Mouse (Mus musculus): Measurements from ENCODE around the gene Chn1.

Gene Chn1

DNA sequence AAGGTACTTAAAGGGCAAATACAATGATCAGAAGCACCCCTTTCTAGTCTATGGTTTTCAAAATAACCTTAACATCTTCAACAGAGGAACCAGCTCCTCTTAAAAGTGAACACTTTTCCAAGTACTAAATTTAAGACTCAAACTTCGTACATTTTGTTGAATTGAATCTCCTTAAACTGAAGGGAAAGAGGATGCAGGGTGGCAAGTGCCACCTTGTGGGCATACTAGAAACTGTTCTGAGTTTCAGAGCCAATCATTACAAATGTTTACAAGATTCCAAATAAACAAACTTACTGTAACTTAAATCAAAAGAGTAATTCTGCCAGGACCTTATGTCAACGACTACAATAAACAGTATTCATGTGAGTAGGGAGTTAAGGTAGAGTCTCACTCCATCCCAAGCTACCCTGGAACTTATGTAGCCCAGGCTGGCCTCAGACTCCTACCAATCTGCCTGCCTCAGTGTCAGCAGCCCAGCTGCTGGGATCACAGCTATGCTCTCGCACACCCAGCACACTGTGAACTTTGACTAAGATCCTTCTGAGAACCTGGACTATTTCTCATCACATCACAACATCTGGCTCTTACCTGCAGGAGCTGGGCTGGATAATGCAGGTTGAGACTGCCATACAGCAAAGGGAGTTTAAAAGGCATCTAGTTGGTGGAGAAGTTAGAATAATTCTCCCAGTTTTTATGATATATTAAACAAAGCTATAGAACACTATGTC is 29.3 kb downstream of the Chn1 start:
- DNase-seq = no peak

DNA sequence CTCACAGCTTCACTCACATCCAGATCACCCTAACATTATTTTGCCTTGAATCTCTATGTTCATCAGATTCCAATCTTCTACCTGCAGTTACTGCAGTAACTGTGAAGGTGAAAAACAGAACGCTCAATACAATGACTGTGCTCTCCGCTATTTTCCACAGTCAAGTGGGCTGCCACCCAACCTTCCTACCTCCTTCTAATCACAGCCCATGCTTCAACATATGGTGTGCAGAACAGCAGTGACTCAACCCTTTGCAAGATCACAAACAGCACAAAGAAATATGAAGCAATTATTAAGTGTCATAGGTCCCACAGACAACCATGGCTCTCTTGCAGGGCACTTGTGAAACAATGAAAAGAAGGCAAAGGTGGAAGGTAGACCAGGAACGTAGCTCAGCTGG is 33.9 kb downstream of the Chn1 start:
- DNase-seq = no peak

DNA sequence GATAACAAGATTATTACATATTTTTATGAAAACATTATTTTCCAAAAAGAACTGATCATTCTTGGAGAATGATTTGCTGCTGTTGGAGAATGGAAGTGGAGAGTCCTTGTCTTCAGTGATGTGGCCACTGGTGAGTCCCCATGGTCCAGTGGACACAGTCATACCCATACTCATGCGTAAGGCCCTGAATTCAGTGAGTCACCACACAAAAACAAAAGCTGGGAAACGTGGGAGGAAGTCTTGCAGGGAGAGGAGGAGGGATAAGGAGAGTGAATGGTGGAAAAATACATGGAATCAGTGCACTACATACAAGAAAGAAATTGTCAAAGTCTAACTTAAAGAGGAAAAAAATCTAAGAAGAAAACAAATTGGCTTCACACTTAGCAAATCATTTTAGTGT is 47.3 kb downstream of the Chn1 start:
- DNase-seq = no peak

DNA sequence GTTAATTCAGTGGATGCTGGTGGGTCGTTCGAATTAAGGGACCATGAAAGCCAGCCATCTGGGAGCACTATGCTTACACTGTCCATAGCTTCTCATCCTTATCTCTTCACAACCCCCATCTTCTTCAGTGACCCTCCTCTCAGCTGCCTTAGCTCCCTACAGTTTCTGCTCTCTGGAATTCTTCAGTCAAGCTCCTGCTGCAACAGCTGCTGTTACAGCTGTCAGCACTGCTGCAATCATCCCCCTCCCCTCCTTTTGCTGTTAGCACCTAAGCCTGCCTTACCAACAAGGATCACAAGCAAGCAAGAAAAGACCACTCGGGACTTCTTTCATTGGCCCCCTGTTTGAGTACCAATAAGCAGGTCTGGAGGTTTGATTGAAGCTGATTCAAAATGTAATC is 50.2 kb downstream of the Chn1 start:
- no peak for DNase-seq

DNA sequence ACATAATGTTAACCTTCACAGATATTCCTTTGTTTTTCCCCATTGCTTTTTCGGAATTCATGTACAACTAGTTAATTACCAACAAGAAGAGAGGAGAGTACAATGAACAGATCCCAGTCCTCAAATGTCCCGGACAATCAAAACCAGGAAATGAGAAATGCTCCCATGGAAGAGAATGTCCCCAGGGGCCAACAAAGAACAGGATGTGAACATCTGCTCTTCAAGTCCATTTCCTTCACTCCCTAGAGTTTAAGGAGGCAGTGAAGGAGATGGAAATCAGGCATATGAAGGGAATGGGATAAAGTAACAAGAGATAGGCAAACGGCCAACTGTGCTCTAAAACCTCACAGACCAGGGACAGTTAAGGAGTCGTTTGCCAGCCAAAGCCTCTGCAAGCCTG is 53.3 kb downstream of the Chn1 start:
- DNase-seq = peak; percentile 96

DNA sequence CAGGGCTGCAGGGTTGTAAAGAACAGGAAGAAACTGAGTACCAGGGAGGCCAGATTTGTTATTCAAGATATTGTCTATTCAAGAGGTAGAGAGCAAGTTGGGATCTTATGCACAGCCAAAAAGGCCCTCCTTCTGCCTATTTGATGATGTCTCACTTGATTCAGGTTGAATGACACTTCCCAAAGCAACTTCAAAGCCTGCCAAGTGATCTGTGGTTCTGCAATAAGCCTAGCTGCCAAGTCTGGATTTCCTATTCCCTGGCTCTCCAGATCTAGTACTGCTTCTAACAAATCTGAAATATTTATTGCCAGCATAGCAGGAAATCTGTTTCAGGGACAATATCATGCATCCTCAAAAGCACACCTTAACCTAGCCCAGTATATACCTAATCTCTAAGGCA is 62.7 kb downstream of the Chn1 start:
- no peak for DNase-seq

DNA sequence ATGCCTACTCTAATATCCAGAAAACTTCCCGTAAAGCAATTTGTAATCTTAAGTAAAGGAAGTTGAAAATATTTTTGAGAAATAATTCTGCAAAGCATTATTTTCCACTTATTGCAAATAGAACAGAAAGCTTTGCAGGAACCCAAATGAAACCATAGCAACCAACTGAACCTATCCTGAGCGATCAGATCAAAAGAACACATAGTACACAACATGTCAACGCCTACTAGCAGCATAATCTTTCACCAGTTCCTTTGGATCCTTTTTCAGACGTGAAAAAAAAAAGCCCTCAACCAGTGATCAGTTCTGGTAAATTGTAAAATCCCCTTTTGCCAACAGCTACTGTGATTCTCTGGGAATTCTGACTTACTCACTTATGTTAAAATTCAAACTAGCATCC is 82.1 kb downstream of the Chn1 start:
- DNase-seq = no peak

DNA sequence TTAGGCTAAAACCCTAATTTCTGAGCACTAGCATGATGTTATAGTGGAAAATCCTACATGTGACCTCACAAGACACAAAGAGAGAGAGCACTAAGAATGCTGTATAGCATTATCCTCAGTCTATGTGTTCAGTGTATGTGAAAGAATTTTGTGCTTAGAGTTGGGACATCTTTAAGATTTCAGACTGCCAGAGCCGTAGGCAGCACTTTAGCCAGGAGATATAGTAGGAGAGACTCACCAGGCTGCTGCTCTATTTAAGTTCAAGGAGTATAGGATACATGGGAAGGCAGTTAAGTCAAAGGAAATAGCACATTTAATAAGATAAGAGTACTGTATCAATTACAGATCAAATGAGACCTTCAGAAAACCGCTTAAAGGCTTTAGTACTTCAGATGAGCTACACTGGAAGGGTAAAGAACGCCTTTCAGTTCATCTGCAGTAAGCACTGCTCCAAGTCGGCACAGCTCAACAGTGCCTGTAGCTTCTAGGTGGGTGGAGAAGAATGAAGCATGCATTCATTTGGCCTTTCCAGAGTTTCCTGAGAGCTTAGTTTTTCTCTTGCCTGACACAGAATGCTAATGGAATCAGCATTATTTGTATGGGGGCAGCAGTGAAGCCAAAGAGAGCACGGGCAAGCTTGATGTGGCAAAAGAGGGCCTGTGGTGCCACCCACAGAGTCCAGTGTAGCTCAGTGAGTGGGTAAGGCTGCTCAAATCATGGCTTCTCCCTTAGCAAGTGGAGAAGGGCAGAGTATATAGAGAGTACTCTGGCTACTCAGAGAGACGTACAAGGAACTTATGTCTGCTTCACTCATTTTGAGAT is 84.2 kb downstream of the Chn1 start:
- no peak for DNase-seq

DNA sequence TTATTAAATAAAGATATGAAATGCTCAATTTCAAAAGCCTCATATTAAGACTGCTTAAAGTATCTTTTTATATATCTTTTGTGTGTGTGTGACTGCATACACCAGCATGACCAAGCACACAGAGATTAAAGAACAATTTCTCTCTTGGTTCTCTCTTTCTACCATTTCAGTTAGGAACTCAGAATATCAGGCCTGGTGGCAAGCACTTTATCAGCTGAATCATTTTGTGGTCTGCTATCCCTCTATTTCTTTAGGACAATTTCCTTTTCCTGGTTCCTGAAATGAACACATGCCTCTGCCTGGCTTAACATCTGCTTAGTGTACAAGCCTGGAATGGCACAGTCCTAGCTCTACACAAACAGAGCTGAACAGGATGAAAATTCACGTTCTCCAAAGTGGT is 92.6 kb downstream of the Chn1 start:
- DNase-seq = no peak

DNA sequence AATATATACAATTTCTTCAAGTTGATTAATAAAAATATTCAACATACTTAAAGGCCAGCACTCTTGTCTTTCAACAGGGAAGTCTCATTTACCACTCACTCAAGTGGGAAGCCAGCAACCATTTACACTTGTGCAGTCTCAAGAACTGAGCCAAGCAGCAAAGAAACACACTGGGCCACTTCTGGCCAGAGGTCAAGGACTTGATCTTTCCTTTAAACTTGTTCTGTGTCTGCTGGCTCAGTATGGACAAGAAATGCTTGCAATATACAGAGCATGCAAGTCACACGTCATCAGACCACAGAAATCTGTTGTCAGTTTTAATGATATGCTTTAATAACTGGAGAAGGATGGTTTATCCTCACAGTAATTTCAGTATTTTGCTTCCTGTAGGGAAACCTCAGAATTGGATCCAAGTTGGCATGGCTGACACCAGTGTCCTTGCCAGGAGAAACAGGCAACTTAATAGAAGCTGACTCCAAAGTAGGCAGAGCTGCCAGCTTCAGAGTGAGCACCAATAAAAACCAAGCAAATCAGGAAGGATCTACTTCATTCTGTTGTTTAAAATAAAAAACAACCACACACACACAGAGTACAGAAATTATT is 94.6 kb downstream of the Chn1 start:
- no peak for DNase-seq

DNA sequence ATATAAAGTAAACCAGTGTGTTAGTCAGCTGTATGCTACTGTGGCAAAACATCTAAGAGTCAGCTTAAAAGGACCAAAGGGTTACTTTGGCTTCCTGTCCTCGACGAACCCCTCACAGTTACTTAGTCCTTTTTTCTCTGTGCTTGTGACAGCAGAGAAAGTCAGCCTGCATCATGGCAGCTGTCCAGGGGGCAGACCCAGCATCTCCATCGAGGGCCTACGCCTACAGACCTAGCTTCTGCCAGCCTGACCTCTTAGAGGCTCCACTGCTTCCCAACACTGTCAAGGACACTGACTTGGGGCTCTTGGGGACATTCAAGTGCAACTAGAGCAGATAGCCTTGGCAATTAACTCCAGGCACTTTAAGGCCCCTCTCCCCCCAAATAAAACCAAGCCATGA is 106.5 kb downstream of the Chn1 start:
- peak; percentile 90 for DNase-seq

DNA sequence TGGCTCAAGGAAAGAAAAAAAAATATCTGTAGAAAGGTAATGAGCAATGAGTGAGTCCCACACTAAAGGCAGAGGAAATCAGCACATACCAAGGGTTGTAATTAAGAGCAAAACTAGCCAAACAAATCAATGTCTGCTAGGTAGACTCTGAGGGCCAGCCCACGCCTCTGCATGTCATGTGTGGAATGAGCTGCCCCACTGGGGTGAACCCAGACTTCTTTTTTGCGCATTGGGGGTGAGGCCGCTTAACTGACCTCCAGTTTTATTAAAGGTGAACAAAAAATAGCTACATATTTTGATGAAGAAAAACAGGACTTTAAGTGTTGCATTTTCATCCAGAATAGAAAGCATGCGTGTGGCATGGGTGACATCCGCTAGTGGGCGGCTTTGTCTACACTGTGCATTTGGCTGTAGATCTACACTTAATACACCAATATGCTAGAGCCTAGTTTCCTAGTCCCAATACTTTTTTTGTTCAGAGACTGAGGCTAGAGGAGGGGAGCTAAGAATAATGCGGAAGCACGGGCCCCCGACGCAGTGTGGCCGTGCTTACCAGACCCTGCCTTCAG is 114.5 kb downstream of the Chn1 start:
- DNase-seq = no peak

DNA sequence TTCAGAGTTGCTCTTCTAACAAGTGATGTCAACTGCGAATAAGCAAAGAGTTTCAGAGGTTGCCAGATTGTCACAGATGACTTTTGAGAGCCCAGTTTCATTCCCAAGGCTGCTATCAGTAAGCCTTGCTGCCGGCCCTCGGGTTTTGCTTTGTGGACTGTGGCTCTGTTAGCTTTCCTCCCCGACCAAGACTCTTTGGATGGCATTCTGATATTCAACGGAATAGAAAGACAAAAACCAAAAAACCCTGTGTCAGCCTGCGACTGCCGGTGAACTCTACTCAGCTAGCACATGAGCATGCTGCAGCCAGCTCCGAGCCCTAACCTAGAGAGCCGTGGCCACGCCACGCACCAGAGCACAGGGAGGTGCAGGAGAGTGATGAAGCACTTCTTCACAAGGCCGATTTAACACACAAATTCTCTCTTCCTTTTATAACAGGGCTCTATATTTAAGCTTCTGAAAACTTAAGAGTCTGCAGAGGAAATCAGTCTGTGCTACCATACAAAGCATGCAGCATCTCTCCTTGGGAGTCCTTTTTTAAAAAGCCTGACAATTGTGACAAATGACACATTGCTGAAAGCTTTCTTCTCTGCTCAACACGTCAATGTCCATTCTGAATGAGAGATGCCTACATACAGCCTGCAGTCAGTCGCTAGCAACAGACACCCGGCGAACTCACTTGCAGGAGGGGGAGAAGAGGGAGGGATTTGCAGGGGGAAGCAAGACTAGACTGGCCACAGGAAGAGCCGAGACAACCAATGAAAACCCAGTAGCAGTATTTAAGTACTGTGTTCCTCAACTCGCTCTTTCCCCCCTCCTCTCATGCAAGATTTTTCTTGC is 115.2 kb downstream of the Chn1 start:
- peak; percentile 95 for DNase-seq

DNA sequence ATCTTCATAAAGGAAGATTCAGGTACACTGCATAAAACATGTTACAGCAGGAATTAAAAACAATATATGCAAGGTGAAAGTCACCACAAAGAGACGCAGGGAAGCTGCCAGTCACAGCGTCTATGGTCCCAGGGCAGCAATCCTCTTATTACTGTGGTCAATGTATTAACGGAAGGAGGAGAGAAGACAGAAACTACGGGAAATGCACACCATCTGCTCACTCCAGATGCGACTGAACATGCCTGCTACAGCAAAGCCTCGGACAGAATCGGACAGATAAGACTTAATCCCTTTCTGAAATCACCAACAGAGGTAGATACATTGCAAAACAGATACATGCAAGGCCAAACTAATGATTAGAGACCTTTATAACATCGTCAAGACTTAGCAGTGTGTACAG is 116.1 kb downstream of the Chn1 start:
- peak; percentile 58 for DNase-seq

DNA sequence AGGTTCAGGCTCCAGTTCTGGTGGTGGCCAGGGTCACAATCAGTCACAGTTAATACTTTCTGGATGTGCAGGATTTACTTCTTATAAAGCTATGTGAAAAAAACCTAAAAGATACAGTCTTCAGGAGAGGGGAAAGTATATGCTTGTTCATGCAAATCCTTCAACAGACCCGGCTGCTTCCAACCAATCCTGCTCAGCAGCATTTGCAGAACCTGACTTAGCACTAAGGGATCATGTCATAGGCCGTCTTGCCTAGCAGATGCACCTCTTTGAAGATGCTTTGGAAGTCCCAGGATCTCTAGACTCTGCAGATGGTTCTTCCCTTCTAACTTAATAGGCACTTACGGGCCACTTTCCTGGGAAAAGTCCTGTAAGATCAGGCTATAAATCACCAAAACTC is 117.2 kb downstream of the Chn1 start:
- peak; percentile 84 for DNase-seq

DNA sequence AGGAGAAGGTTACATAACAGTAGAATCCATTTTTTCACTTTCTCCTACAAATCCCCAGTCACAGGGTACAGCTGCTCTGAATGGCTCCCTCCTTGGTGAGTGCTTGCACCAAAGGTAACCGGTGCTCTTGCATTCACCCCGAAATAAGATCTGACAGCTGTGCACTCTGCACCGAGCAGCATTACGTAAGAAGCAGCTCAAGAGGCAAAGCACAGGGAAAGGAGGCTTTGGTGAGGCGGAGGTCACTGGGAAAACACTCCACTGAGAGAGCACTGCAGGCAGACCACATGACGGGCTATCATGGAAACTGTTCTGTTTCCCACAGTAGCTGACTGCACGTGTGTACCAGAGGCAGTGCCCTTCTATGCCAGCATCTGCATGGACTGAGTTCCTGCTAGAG is 118.0 kb downstream of the Chn1 start:
- DNase-seq = peak; percentile 98

DNA sequence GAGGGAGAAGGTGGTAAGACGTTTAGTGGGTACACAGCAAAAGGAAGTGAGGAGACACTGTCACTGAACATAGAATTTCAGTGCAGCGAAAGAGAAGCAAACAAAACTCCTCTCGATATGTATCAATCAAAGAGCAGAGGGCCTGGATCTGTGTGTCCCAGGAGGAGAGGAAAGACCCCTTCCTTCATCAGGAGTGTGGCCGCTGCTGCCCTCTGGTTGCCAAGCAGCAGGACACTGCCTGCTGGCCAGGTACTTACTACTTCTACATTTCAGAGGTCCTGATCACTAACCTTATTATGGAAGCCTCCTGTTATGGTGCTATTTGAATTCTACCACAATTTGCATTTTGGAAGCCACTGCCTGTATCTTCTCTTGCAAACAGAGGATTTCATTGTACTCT is 119.5 kb downstream of the Chn1 start:
- DNase-seq = peak; percentile 62

DNA sequence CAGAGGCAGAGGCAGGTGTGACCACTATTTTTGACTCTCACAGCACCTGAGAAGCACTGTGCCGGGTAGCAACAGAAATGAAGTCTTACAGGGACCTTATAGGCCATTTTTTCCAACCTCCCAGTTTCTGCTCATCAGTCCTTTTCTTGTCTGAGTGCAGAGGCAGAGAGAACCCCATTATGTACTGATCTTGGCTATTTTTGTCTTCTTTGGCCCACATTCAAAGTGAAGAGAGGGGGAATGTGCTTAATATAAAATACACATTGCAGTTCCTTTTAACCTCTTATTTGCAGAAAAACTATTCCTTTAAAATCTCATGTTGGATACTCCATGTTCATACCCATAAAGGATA is 120.3 kb downstream of the Chn1 start:
- DNase-seq = peak; percentile 65

DNA sequence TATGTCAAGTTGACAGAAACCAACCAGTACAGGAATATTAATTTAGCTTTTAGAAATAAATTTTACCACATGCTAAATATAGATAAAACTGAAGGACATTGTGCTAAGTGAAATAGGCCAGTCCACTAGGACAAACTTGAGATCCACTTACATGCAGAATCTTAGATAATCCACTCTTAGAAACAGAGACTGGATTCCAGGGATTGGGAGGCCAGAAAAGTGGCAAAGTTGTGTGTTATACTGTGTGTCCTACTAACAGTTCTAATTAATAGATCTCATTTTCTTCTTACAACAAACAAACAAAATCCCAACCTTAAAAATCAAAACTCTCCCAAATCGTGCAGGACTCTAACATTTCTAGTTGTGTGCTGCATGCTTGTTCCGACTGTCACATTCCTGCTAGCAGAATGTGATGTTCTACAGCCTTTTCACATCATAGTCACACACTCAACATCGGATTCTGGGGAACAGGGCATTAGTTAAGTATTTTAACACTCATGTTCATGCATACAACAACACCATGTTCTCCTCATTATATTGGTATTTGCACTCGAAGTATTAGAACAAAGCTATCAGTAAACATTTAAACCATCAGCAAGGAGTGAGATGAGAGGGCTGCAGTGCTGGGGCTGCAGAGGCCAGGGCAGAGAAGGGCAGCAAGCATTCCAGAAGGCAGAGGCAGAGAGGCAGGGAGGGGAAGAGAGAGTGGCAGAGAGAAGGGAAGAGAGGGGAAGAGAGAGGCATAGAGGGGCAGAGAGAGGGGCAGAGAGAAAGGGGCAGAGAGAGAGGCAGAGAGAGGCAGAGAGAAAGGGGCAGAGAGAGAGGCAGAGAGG is 120.9 kb downstream of the Chn1 start:
- DNase-seq = peak; percentile 68

DNA sequence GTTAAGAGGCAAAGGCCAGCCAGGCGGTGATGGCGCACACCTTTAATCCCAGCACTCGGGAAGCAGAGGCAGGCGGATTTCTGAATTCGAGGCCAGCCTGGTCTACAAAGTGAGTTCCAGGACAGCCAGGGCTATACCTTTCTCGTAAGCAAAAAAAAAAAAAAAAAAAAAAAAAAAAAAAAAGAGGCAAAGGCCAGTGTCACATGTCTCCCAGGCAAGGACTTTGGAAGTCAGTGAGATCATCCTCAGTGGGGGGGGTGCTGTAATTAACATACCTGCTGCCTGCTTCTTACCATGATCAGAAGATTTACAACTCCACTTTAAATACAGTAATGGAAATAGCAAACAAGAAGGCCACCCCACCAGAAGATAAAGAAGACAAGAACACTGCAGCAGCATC is 137.5 kb downstream of the Chn1 start:
- no peak for DNase-seq

DNA sequence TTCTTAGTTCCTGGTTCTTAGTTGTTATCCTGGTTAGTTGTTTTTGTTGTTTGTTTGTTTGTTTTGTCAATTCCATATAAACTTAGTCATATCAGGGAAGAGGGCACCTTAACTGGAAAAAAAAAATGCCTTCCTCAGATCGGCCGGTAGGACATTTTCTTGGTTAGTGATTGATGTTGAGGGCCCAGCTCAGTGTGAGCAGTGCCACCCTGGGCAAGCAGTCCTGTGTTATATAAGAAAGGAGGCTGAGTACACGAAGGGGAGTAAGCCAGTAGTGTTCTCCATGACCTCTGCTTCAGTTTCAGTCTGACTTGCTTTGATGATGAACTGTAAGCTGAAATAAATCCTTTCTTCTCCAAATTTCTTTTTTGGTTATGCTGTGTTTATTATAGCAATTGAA is 138.8 kb downstream of the Chn1 start:
- no peak for DNase-seq

DNA sequence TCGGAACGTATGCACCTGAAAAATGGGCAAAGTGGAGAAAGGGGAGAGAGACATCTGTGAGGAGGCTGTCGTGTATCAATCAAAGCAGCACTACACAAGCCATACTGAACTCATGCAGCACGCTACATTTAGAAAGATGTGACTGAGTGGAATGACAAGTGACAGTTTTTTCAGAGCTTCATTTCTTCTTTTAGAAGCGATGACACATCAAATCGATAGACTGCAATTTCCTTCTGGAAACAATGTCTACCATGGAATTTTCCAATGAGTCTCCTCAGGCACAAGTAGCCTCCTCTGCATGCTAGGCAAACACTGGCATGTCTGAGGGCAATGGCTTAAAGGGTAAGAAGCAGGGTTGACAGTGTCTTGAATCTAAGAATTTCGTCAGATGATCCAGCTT is 143.3 kb downstream of the Chn1 start:
- DNase-seq = no peak

Data from heart, adult 11 months (tissue).